Mouse (Mus musculus) lung, postnatal 0 days (tissue): Measurements from ENCODE around the gene Dstn.

Experiments used
- CTCF ChIP-seq: IDR thresholded peaks from 2 replicates; pipeline ENCODE4 v1.5.1; 2016; ENCODE audit warnings: antibody characterized with exemption, mild to moderate bottlenecking
- EP300 ChIP-seq: IDR thresholded peaks from 2 replicates; pipeline ENCODE4 v1.6.1; 2016; ENCODE audit warnings: antibody characterized with exemption, mild to moderate bottlenecking, control low read depth

- no peak for TF ChIP-seq EP300
- TF ChIP-seq CTCF, result no peak
Measured at GRCm38 (mm10) chr2:143909230-143909629, 5.9 kb upstream of the Dstn start.
